Mouse (Mus musculus) MEL (cell line): ENCODE measurements at regions not wholly inside any gene's neighbourhood (a gene's known extent, or its start where the extent isn't known, plus 50 kb on each side); places are given as distances from the start of the nearest gene placed in this dataset.

Experiments
- CTCF ChIP-seq, 3 experiments: IDR thresholded peaks in 2 of 3; conservative IDR thresholded peaks in 1 of 3; 2 replicates each; pipeline ENCODE4 v1.5.1; 2011 to 2012; ENCODE audit warnings: low read length in 3 of 3, low read depth in 2 of 3, mild to moderate bottlenecking in 2 of 3, improper control_type of control experiment in 1 of 3, inconsistent platforms in 1 of 3, mixed read lengths in 1 of 3, moderate library complexity in 1 of 3; ENCODE audit not compliant: control insufficient read depth in 1 of 3, insufficient read depth in 1 of 3, poor library complexity in 1 of 3, severe bottlenecking in 1 of 3
- EP300 ChIP-seq, 2 experiments: IDR thresholded peaks; 2 replicates each; pipeline ENCODE4 v1.6.1; 2011; ENCODE audit warnings: improper control_type of control experiment in 2 of 2, low read length in 2 of 2, low read depth in 1 of 2, mild to moderate bottlenecking in 1 of 2
- MAX ChIP-seq: IDR thresholded peaks from 2 replicates; pipeline ENCODE4 v1.6.1; 2011; ENCODE audit warnings: low read length, improper control_type of control experiment
- ZNF384 ChIP-seq: IDR thresholded peaks from 2 replicates; pipeline ENCODE4 v1.6.1; 2012; ENCODE audit warnings: low read depth, mild to moderate bottlenecking, inconsistent platforms, low read length, improper control_type of control experiment

DNA sequence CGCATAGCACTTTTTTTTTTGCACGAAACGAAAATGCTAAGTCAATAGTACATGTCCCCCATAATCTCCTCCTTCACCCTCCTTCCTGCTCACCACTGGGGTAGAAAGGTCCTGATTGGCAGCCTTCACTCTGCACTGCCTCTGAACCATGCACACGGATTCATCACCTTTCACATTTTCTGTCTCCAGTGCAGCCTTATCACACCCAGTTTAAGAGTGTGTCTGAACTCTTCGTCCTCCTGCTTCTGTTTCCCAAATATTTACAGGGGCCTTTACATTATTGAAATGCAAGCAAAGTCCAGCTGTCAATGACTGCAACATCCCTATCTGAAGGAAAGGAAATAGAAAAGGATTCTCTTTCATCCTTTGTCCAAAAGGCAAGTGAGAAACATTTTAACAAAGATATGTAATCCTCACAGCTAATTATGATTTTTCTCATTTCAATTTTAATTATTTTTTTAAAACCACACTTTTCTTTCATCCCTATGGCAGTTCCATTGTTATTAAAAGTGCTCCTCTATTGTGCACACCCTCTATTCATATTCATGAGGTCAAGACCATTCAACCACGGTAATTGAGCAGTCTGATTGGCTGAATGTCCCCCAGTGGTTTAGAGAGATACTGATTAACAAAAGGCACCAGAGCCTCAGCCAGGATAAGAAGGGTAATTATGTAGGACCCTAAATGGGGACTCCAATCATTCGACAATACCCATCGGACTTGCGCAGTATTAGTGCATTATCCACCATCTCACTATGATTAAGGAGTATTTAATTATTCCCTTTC, 114.8 kb upstream of the Epha4 start:
- TF ChIP-seq EP300 (IDR thresholded peaks at IDR 0.05; ENCODE audit: low read depth in 1 of 2, low read length in 2 of 2) (no peak), CTCF (IDR thresholded peaks at IDR 0.05 in 2 of 3, conservative IDR thresholded peaks at IDR 0.05 in 1 of 3; ENCODE audit: control insufficient read depth in 1 of 3, insufficient read depth in 1 of 3, low read depth in 2 of 3, low read length in 3 of 3, poor library complexity in 1 of 3, severe bottlenecking in 1 of 3) (no peak), MAX (no peak), ZNF384 (no peak)
